Mouse (Mus musculus): ENCODE measurements at regions not wholly inside any gene's neighbourhood (a gene's known extent, or its start where the extent isn't known, plus 50 kb on each side); places are given as distances from the start of the nearest gene placed in this dataset.

GRCm38 (mm10) chrX:142600782-142601181 is 80.4 kb upstream of the Tmem164 start:
- ATAC-seq (ENCODE audit: low FRiP score, low read depth) = no peak
- 0 out of 2 replicates have a peak, but pooled peaks cover 1% of the 10 kb centered on the region for H3K27me3 ChIP-seq
- 93% methylated on average over 1 of the region's 1 CpGs for WGBS

DNA sequence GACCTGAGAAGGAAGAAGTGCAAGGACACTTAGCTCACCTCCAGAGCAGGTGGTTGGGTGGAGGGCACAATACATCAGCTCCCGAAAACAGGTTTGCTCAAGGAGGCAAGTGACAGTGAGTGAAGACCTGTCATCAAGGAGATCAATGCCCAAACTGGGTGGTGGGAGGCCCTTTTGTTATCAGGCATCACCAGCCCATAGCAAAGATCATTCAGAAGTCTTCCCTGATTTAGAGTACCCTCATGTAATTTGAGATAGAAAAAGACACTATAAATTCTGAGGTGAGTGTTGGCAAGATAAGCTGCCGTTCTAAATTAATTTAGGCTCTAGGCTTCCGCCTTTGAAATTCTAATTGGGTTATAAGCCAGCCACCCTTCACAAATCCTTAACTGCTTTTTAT is 76.1 kb upstream of the Tmem164 start:
- WGBS = 73% methylated on average over 3 of the region's 3 CpGs
- Histone ChIP-seq H3K4me1 (replicated peaks) (no peaks in the 10 kb centered on the region), H3K4me3 (no peak overlapping the region), H3K27ac (replicated peaks) (no peak overlapping the region), H3K4me2 (no peak overlapping the region), H3K9me3 (no peaks in the 10 kb centered on the region), H3K9ac (no peak overlapping the region), H3K36me3 (no peaks in the 10 kb centered on the region), H3K27me3 (no peaks in the 10 kb centered on the region)
- ATAC-seq (ENCODE audit: low FRiP score, low read depth) = no peak

More at GRCm38 (mm10) chrX:142600782-142601181, 80.4 kb upstream of the Tmem164 start:
- H3K9ac ChIP-seq = no peak overlapping the region
- H3K9me3 ChIP-seq = no peaks in the 10 kb centered on the region
- no peak overlapping the region for H3K4me2 ChIP-seq
- H3K4me3 ChIP-seq = no peak overlapping the region
- H3K36me3 ChIP-seq = no peaks in the 10 kb centered on the region
- H3K4me1 ChIP-seq (replicated peaks) = no peaks in the 10 kb centered on the region
- H3K27ac ChIP-seq (replicated peaks) = no peak overlapping the region

- no peak overlapping the region for H3K9ac ChIP-seq
- H3K36me3 ChIP-seq = no peaks in the 10 kb centered on the region
- no peak overlapping the region for H3K4me2 ChIP-seq
- no peak for ATAC-seq (ENCODE audit: low FRiP score, low read depth)
- no peaks in the 10 kb centered on the region for H3K9me3 ChIP-seq
- no peaks in the 10 kb centered on the region for H3K27me3 ChIP-seq
- H3K4me1 ChIP-seq (replicated peaks) = no peaks in the 10 kb centered on the region
- H3K27ac ChIP-seq (replicated peaks) = no peak overlapping the region
- WGBS = 79% methylated on average over 8 of the region's 8 CpGs
- H3K4me3 ChIP-seq = no peak overlapping the region
Observed at GRCm38 (mm10) chrX:142606595-142607205, 74.5 kb upstream of the Tmem164 start.

GRCm38 (mm10) chrX:142616189-142616872 is 64.9 kb upstream of the Tmem164 start:
- Histone ChIP-seq H3K4me3 (no peak overlapping the region), H3K4me2 (no peak overlapping the region), H3K27me3 (no peaks in the 10 kb centered on the region), H3K9ac (no peak overlapping the region), H3K9me3 (no peaks in the 10 kb centered on the region), H3K4me1 (replicated peaks) (no peaks in the 10 kb centered on the region), H3K27ac (replicated peaks) (no peak overlapping the region), H3K36me3 (no peaks in the 10 kb centered on the region)
- WGBS = 94% methylated on average over 11 of the region's 11 CpGs
- ATAC-seq (ENCODE audit: low FRiP score, low read depth) = no peak

- H3K36me3 ChIP-seq = no peaks in the 10 kb centered on the region
- no peak overlapping the region for H3K4me2 ChIP-seq
- no peak overlapping the region for H3K4me3 ChIP-seq
- no peak overlapping the region for H3K27ac ChIP-seq (replicated peaks)
- WGBS = 64% methylated on average over 1 of the region's 1 CpGs
- H3K27me3 ChIP-seq = no peaks in the 10 kb centered on the region
- H3K4me1 ChIP-seq (replicated peaks) = no peaks in the 10 kb centered on the region
- ATAC-seq (ENCODE audit: low FRiP score, low read depth) = no peak
- no peak overlapping the region for H3K9ac ChIP-seq
- H3K9me3 ChIP-seq = no peaks in the 10 kb centered on the region
Observed at GRCm38 (mm10) chrX:142618389-142618788, 62.8 kb upstream of the Tmem164 start.

GRCm38 (mm10) chrX:142623359-142623758 is 57.8 kb upstream of the Tmem164 start:
- WGBS = 43% methylated on average over 2 of the region's 2 CpGs
- Histone ChIP-seq H3K9ac (no peak overlapping the region), H3K27ac (replicated peaks) (no peak overlapping the region), H3K36me3 (no peaks in the 10 kb centered on the region), H3K4me1 (replicated peaks) (no peaks in the 10 kb centered on the region), H3K4me3 (no peak overlapping the region), H3K27me3 (0 out of 2 replicates have a peak, but pooled peaks cover 1% of the 10 kb centered on the region), H3K9me3 (no peaks in the 10 kb centered on the region), H3K4me2 (no peak overlapping the region)
- no peak for ATAC-seq (ENCODE audit: low FRiP score, low read depth)

- H3K9ac ChIP-seq = no peak overlapping the region
- H3K9me3 ChIP-seq = no peaks in the 10 kb centered on the region
- H3K27me3 ChIP-seq = 0 out of 2 replicates have a peak, but pooled peaks cover 3% of the 10 kb centered on the region
- H3K4me1 ChIP-seq (replicated peaks) = no peaks in the 10 kb centered on the region
- no peak overlapping the region for H3K4me2 ChIP-seq
- H3K4me3 ChIP-seq = no peak overlapping the region
- 45% methylated on average over 2 of the region's 2 CpGs for WGBS
- no peaks in the 10 kb centered on the region for H3K36me3 ChIP-seq
- ATAC-seq (ENCODE audit: low FRiP score, low read depth) = no peak
- H3K27ac ChIP-seq (replicated peaks) = no peak overlapping the region
Observed at GRCm38 (mm10) chrX:142623882-142624281, 57.3 kb upstream of the Tmem164 start.

Data from hindbrain, embryonic 15.5 days (tissue).